Mouse (Mus musculus): ENCODE data around the gene Ano2. TPM values are rescaled to one million over a fixed set of nuclear protein-coding genes. Genes with fewer than 3 reads are reported as not detected.

Gene Ano2
- polyA plus RNA-seq, 1 experiment from 2014 or later, result 0.24 TPM

Other genes with a start within 250 kb of the Ano2 start
- gene Cd9, start 195.6 kb upstream of the Ano2 start, polyA plus RNA-seq (2015; fragmentation: Nextera tagmentation; extraction: Ambion mirVana), result 33.0 and 36.0 TPM in 2 replicates
- 6.2 and 8.4 TPM in 2 replicates for gene Vwf, start 143.6 kb upstream of the Ano2 start, polyA plus RNA-seq (2015; fragmentation: Nextera tagmentation; extraction: Ambion mirVana)

Measured in midbrain, embryonic 13.5 days (tissue).